21 mouse cellular contexts compared by ENCODE assay signal in the genomic region with DNA sequence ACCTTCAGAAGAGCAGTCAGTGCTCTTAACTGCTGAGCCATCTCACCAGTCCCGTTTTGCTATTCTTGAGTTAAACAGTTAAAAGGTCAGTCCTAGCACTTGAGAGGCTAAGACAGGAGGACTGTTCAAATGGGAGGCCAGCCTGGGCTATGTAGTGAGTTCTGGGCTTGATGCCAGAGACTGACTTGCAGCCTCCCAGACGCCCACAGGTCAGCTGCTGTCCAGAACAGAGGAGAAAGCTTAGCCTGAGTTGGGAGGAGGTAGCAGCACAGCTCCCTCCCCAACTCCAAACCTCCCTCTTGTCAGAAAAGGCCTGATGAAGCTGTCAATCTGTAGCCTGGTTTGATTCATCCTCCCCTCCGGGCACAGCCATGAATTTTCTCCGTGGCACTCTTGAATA. TPM values are rescaled to one million over a fixed set of nuclear protein-coding genes. Genes with fewer than 3 reads are reported as not detected.
DNase-seq lines count a peak whose midpoint lies in the region.
"Had no signal": no experiment of that assay in that cellular context is flagged by ENCODE, and none has a peak within 500 bp of the region (broad histone marks: within the 10 kb centered on the region; RNA-seq: fewer than 3 reads in every experiment).

No protein-coding gene starts in this region.

- 72% methylated on average over 4 of the region's 4 CpGs for WGBS in embryonic facial prominence, embryonic 10.5 days

- DNase-seq in layer of hippocampus, adult 18-20 months (ENCODE audit: low spot score in 2 of 2), result peak; percentile 39 to 69
- DNase-seq in layer of hippocampus, postnatal 25 days (ENCODE audit: extremely low spot score in 1 of 2, low spot score in 1 of 2), result no peak
- DNase-seq in right cerebral cortex, adult 2 months (ENCODE audit: low spot score in 2 of 2), result peak; percentile 49 to 52
- DNase-seq in right cerebral cortex, postnatal 14 days, result no peak
- peak; percentile 15 for DNase-seq in layer of hippocampus, adult 9-10 months (ENCODE audit: low spot score)
- DNase-seq in urinary bladder, adult 2 months (ENCODE audit: low spot score), result no peak
- DNase-seq in embryonic facial prominence, embryonic 10.5 days (ENCODE audit: low spot score), result no peak
- DNase-seq: adrenal gland, postnatal 14 days; cerebellum, adult 11 months; gastrocnemius, postnatal 36 days; kidney, adult 18-20 months; kidney, postnatal 14 days; thymus, adult 2 months had no signal

- peaks cover 71% of the 10 kb centered on the region for H3K36me3 ChIP-seq in embryonic facial prominence, embryonic 10.5 days (replicated peaks)

- peaks cover 13% of the 10 kb centered on the region for H3K27me3 ChIP-seq in embryonic facial prominence, embryonic 10.5 days (replicated peaks; ENCODE audit: low read depth, poor library complexity, severe bottlenecking)

- no peaks in the 10 kb centered on the region for H3K9me3 ChIP-seq in embryonic facial prominence, embryonic 10.5 days
- H3K9me3 ChIP-seq: forebrain, embryonic 12.5 days; hindbrain, embryonic 12.5 days; midbrain, embryonic 12.5 days; neural tube, embryonic 12.5 days; stomach, embryonic 15.5 days had no signal

- H3K27ac ChIP-seq in embryonic facial prominence, embryonic 10.5 days (replicated peaks), result no peak overlapping the region
- H3K27ac ChIP-seq: forebrain, embryonic 12.5 days; hindbrain, embryonic 12.5 days; liver, embryonic 14.5 days; midbrain, embryonic 12.5 days; neural tube, embryonic 12.5 days; stomach, embryonic 15.5 days had no signal

- peaks cover under 1% of the 10 kb centered on the region; the same call in 1 of the 2 replicates for H3K4me1 ChIP-seq in embryonic facial prominence, embryonic 10.5 days
- H3K4me1 ChIP-seq: forebrain, embryonic 12.5 days; neural tube, embryonic 12.5 days; stomach, embryonic 15.5 days had no signal

- H3K4me3 ChIP-seq in embryonic facial prominence, embryonic 10.5 days, result no peak overlapping the region
- H3K4me3 ChIP-seq: forebrain, embryonic 12.5 days; hindbrain, embryonic 12.5 days; midbrain, embryonic 12.5 days; neural tube, embryonic 12.5 days; stomach, embryonic 15.5 days had no signal

RNA-seq across cellular contexts. Expression of gene Cpne9, which starts 5.3 kb away (rescaled TPM):
- total RNA-seq in layer of hippocampus, adult 18-20 months (2021), result 10 to 100 TPM; 15.9 to 18.5 TPM
- total RNA-seq in layer of hippocampus, postnatal 25 days (2021), result 10 to 100 TPM; 17.5 to 18.9 TPM
- 0.03 and 0.18 TPM in 2 replicates for polyA plus RNA-seq in urinary bladder, adult 2 months (2012; rRNA removed)
- 0.04 and 0.11 TPM in 2 replicates for polyA plus RNA-seq in embryonic facial prominence, embryonic 10.5 days (2016; fragmentation: Nextera tagmentation; extraction: Ambion mirVana)
- total RNA-seq: gastrocnemius, postnatal 36 days had no signal
- polyA plus RNA-seq: heart, postnatal 0 days; lung, postnatal 0 days had no signal

RNA-seq across cellular contexts. Expression of gene Brpf1, which starts 30.1 kb away (rescaled TPM):
- total RNA-seq in layer of hippocampus, adult 18-20 months (2021), result 10 to 100 TPM; 37.7 to 37.8 TPM
- 10 to 100 TPM; 32.2 to 35.1 TPM for total RNA-seq in layer of hippocampus, postnatal 25 days (2021)
- 18.3 and 19.7 TPM in 2 replicates for polyA plus RNA-seq in urinary bladder, adult 2 months (2012; rRNA removed)
- polyA plus RNA-seq in embryonic facial prominence, embryonic 10.5 days (2016; fragmentation: Nextera tagmentation; extraction: Ambion mirVana), result 24.8 and 26.0 TPM in 2 replicates

RNA-seq across cellular contexts. Expression of gene Mtmr14, which starts 39.2 kb away (rescaled TPM):
- 10 to 100 TPM; 12.6 to 13.3 TPM for total RNA-seq in layer of hippocampus, adult 18-20 months (2021)
- total RNA-seq in layer of hippocampus, postnatal 25 days (2021), result 10 to 100 TPM; 15.7 to 17.3 TPM
- 22.5 and 26.5 TPM in 2 replicates for polyA plus RNA-seq in urinary bladder, adult 2 months (2012; rRNA removed)
- 44.0 and 46.9 TPM in 2 replicates for polyA plus RNA-seq in embryonic facial prominence, embryonic 10.5 days (2016; fragmentation: Nextera tagmentation; extraction: Ambion mirVana)

RNA-seq across cellular contexts. Expression of gene Ogg1, which starts 49.9 kb away (rescaled TPM):
- total RNA-seq in layer of hippocampus, adult 18-20 months (2021), result 1 to 10 TPM; 6.8 to 7.9 TPM
- 1 to 10 TPM; 7.8 to 8.2 TPM for total RNA-seq in layer of hippocampus, postnatal 25 days (2021)
- 16.3 and 19.1 TPM in 2 replicates for polyA plus RNA-seq in urinary bladder, adult 2 months (2012; rRNA removed)
- 17.8 and 20.0 TPM in 2 replicates for polyA plus RNA-seq in embryonic facial prominence, embryonic 10.5 days (2016; fragmentation: Nextera tagmentation; extraction: Ambion mirVana)

Comparison
In these comparisons a context has a peak if more than half of its experiments do, and no peak if none do; other contexts are left out.
1. DNase-seq: peak in layer of hippocampus, adult 18-20 months (2 of 2), right cerebral cortex, adult 2 months (2 of 2) and layer of hippocampus, adult 9-10 months (single experiment); none in layer of hippocampus, postnatal 25 days (0 of 2), right cerebral cortex, postnatal 14 days (single experiment), urinary bladder, adult 2 months (single experiment) and embryonic facial prominence, embryonic 10.5 days (single experiment).